Mouse (Mus musculus): ENCODE results near the gene Serpina1e. TPM values are rescaled to one million over a fixed set of nuclear protein-coding genes. Genes with fewer than 3 reads are reported as not detected.
"Not testable (repeated sequence)": the region's sequence is repeated elsewhere in the genome, so short reads cannot be mapped to it uniquely, and the experiment has no call there.

The Serpina1e gene
- polyA plus RNA-seq, 1 experiment from 2014 or later: not detected

- WGBS: 71% methylated on average over 4 of the region's 4 CpGs
- peak; percentile 54 for DNase-seq (ENCODE audit: low spot score)
- Histone ChIP-seq H3K27ac (no peak overlapping the region), H3K36me3 (no peaks in the 10 kb centered on the region), H3K4me1 (no peaks in the 10 kb centered on the region), H3K27me3 (ENCODE audit: low read depth, poor library complexity, severe bottlenecking) (no peaks in the 10 kb centered on the region), H3K9me3 (replicated peaks) (no peaks in the 10 kb centered on the region), H3K4me3 (no peak overlapping the region)
These were observed 26.2 kb upstream of the Serpina1e start for GRCm38 (mm10) chr12:103984935-103985334.

- no peak overlapping the region for H3K27ac ChIP-seq
- no peaks in the 10 kb centered on the region for H3K9me3 ChIP-seq (replicated peaks)
- H3K4me1 ChIP-seq: peaks cover 7% of the 10 kb centered on the region
- H3K36me3 ChIP-seq: no peaks in the 10 kb centered on the region
- no peak overlapping the region for H3K4me3 ChIP-seq
- WGBS: 73% methylated on average over 7 of the region's 7 CpGs
- DNase-seq (ENCODE audit: low spot score): no peak
- H3K27me3 ChIP-seq (ENCODE audit: low read depth, poor library complexity, severe bottlenecking): no peaks in the 10 kb centered on the region
These were observed 23.0 kb upstream of the Serpina1e start for GRCm38 (mm10) chr12:103981646-103982360.

DNA sequence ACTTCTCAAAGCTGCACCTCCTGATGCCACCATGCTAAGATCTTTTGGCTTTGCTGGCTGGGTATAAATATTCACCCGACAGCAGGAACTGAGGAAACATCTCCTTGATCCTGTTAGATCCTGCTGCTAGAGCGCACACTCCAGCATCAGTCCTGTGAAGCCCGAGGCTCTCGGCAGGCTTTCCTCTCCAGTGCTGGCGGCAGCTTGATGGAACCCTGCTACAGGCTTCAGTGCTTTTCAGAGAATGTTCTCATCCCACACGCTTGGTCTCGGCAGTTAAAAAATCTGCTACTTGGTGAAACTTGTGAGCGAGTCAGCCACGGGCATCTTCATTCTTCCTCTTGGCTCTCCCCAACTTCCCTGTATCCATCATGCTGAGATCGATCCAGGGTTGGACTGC, 19.5 kb upstream of the Serpina1e start:
- H3K27me3 ChIP-seq (ENCODE audit: low read depth, poor library complexity, severe bottlenecking): no peaks in the 10 kb centered on the region
- WGBS: 83% methylated on average over 10 of the region's 10 CpGs
- H3K4me1 ChIP-seq: peaks cover 7% of the 10 kb centered on the region
- no peaks in the 10 kb centered on the region for H3K9me3 ChIP-seq (replicated peaks)
- no peak overlapping the region for H3K27ac ChIP-seq
- no peak for DNase-seq (ENCODE audit: low spot score)
- no peak overlapping the region for H3K4me3 ChIP-seq
- no peaks in the 10 kb centered on the region for H3K36me3 ChIP-seq

DNA sequence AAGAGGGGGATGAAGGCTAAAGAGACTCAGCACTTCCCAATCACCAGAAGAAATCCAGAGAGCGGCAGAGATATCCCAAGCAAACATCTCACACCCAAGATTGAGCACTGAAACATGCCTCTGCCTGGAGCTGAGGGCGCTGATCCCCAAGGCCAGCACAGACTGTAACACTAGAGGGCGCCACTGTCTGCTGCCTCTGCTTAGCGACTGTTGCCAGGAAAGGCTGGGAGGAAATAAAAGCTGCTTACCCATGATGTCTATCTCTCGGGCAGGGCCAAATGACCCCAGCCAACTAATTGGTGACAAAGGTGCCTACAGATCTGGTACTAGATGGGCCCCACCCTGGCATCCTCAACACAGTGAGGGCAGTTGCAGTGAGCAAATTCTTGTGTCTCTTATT, 19.1 kb upstream of the Serpina1e start:
- Histone ChIP-seq H3K4me3 (no peak overlapping the region), H3K4me1 (peaks cover 7% of the 10 kb centered on the region), H3K9me3 (replicated peaks) (no peaks in the 10 kb centered on the region), H3K27ac (no peak overlapping the region), H3K36me3 (no peaks in the 10 kb centered on the region), H3K27me3 (ENCODE audit: low read depth, poor library complexity, severe bottlenecking) (no peaks in the 10 kb centered on the region)
- peak; percentile 49 for DNase-seq (ENCODE audit: low spot score)
- 41% methylated on average over 5 of the region's 5 CpGs for WGBS

- Histone ChIP-seq H3K4me3 (no peak overlapping the region), H3K36me3 (no peaks in the 10 kb centered on the region), H3K27ac (no peak overlapping the region), H3K4me1 (peaks cover 7% of the 10 kb centered on the region), H3K9me3 (replicated peaks) (no peaks in the 10 kb centered on the region), H3K27me3 (ENCODE audit: low read depth, poor library complexity, severe bottlenecking) (no peaks in the 10 kb centered on the region)
- no peak for DNase-seq (ENCODE audit: low spot score)
- WGBS: 78% methylated on average over 3 of the region's 3 CpGs
These were observed 18.3 kb upstream of the Serpina1e start for GRCm38 (mm10) chr12:103977060-103977459.

- no peaks in the 10 kb centered on the region for H3K9me3 ChIP-seq (replicated peaks)
- H3K27me3 ChIP-seq (ENCODE audit: low read depth, poor library complexity, severe bottlenecking): no peaks in the 10 kb centered on the region
- no peak overlapping the region for H3K27ac ChIP-seq
- no peak overlapping the region for H3K4me3 ChIP-seq
- 91% methylated on average over 4 of the region's 4 CpGs for WGBS
- H3K4me1 ChIP-seq: no peaks in the 10 kb centered on the region
- no peak for DNase-seq (ENCODE audit: low spot score)
- no peaks in the 10 kb centered on the region for H3K36me3 ChIP-seq
These were observed 12.3 kb upstream of the Serpina1e start for GRCm38 (mm10) chr12:103971080-103971479.

GRCm38 (mm10) chr12:103969577-103970116, 10.9 kb upstream of the Serpina1e start:
- no peaks in the 10 kb centered on the region for H3K9me3 ChIP-seq (replicated peaks)
- no peaks in the 10 kb centered on the region for H3K4me1 ChIP-seq
- no peaks in the 10 kb centered on the region for H3K27me3 ChIP-seq (ENCODE audit: low read depth, poor library complexity, severe bottlenecking)
- H3K27ac ChIP-seq: no peak overlapping the region
- H3K4me3 ChIP-seq: no peak overlapping the region
- 94% methylated on average over 9 of the region's 9 CpGs for WGBS
- H3K36me3 ChIP-seq: no peaks in the 10 kb centered on the region
- DNase-seq (ENCODE audit: low spot score): no peak

- no peak for DNase-seq (ENCODE audit: low spot score)
- 75% methylated on average over 3 of the region's 3 CpGs for WGBS
These were observed 8.0 kb upstream of the Serpina1e start for GRCm38 (mm10) chr12:103966761-103967160.

GRCm38 (mm10) chr12:103963288-103963687, 4.5 kb upstream of the Serpina1e start:
- no peaks in the 10 kb centered on the region for H3K4me1 ChIP-seq
- H3K9me3 ChIP-seq (replicated peaks): no peaks in the 10 kb centered on the region
- no peak overlapping the region for H3K27ac ChIP-seq
- no peak for DNase-seq (ENCODE audit: low spot score)
- H3K4me3 ChIP-seq: no peak overlapping the region
- WGBS: 85% methylated on average over 4 of the region's 4 CpGs
- no peaks in the 10 kb centered on the region for H3K36me3 ChIP-seq
- no peaks in the 10 kb centered on the region for H3K27me3 ChIP-seq (ENCODE audit: low read depth, poor library complexity, severe bottlenecking)

More at GRCm38 (mm10) chr12:103966761-103967160, 8.0 kb upstream of the Serpina1e start:
- no peak overlapping the region for H3K4me3 ChIP-seq
- no peaks in the 10 kb centered on the region for H3K36me3 ChIP-seq
- no peak overlapping the region for H3K27ac ChIP-seq
- no peaks in the 10 kb centered on the region for H3K4me1 ChIP-seq
- H3K9me3 ChIP-seq (replicated peaks): no peaks in the 10 kb centered on the region
- H3K27me3 ChIP-seq (ENCODE audit: low read depth, poor library complexity, severe bottlenecking): no peaks in the 10 kb centered on the region

- DNase-seq (ENCODE audit: low spot score): no peak
- Histone ChIP-seq H3K9me3 (replicated peaks) (no peaks in the 10 kb centered on the region), H3K4me3 (no peak overlapping the region), H3K36me3 (no peaks in the 10 kb centered on the region), H3K4me1 (no peaks in the 10 kb centered on the region), H3K27me3 (ENCODE audit: low read depth, poor library complexity, severe bottlenecking) (no peaks in the 10 kb centered on the region), H3K27ac (no peak overlapping the region)
- 82% methylated on average over 8 of the region's 8 CpGs for WGBS
These were observed 4.1 kb upstream of the Serpina1e start for GRCm38 (mm10) chr12:103962860-103963259.

DNA sequence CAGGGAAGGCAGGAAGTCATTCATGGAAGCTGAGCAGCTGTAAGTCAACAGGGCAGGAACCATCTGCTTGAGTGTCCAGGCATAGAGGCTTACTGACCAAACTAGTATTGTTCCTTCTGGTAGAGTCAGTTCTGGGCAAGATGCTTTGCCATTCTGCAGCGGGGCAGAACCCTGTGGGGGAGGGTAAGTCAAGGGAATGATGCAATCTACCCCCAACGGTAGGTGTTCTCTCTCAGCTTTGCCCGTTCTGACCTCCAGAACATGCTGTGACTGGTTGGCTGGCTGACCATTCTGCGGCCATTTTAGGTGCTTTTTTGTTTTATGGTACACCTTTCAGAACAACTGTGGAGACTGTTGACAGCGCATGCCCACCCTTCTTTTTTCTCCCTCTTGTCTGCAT, 3.6 kb upstream of the Serpina1e start:
- Histone ChIP-seq H3K27me3 (ENCODE audit: low read depth, poor library complexity, severe bottlenecking) (no peaks in the 10 kb centered on the region), H3K4me1 (no peaks in the 10 kb centered on the region), H3K4me3 (no peak overlapping the region), H3K9me3 (replicated peaks) (no peaks in the 10 kb centered on the region), H3K27ac (no peak overlapping the region), H3K36me3 (no peaks in the 10 kb centered on the region)
- 87% methylated on average over 5 of the region's 5 CpGs for WGBS
- DNase-seq (ENCODE audit: low spot score): no peak

- no peak for DNase-seq (ENCODE audit: low spot score)
- Histone ChIP-seq H3K36me3 (no peaks in the 10 kb centered on the region), H3K9me3 (replicated peaks) (no peaks in the 10 kb centered on the region), H3K4me3 (no peak overlapping the region), H3K27me3 (ENCODE audit: low read depth, poor library complexity, severe bottlenecking) (no peaks in the 10 kb centered on the region), H3K4me1 (no peaks in the 10 kb centered on the region), H3K27ac (no peak overlapping the region)
- WGBS: 93% methylated on average over 1 of the region's 1 CpGs
These were observed 2.9 kb upstream of the Serpina1e start for GRCm38 (mm10) chr12:103961716-103962115.

- not testable (repeated sequence) for DNase-seq (ENCODE audit: low spot score); H3K36me3 ChIP-seq; H3K4me1 ChIP-seq; H3K4me3 ChIP-seq; H3K27ac ChIP-seq; H3K9me3 ChIP-seq (replicated peaks); H3K27me3 ChIP-seq (ENCODE audit: low read depth, poor library complexity, severe bottlenecking)
- 75% methylated on average over 2 of the region's 2 CpGs for WGBS
These were observed 2.2 kb downstream of the Serpina1e start for GRCm38 (mm10) chr12:103956555-103956954.

DNA sequence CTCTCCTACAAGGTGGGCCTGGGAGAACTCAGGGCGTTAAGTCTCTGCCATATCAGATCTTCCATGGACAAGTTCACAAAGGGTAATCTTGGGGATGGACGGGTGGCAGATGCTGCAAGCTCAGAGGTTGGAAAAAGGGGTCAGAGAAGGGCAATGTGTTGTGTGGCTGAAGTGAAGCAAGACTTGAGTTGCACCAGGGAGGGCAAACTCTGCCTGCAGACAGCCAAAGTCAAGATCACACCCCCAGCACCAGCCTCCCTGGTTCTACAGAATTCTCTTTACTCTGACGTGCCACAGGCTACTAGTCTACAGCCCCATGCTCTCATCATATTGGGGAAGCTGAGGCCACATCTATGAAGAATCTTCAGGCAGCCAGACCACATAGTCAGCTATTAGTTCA, 5.8 kb downstream of the Serpina1e start:
- 78% methylated on average over 3 of the region's 3 CpGs for WGBS
- not testable (repeated sequence) for H3K4me3 ChIP-seq; H3K4me1 ChIP-seq; DNase-seq (ENCODE audit: low spot score); H3K27me3 ChIP-seq (ENCODE audit: low read depth, poor library complexity, severe bottlenecking); H3K9me3 ChIP-seq (replicated peaks); H3K27ac ChIP-seq; H3K36me3 ChIP-seq

Measured in limb, embryonic 10.5 days (tissue).